Mouse (Mus musculus): Measurements from ENCODE around the gene Fhit.

DNA sequence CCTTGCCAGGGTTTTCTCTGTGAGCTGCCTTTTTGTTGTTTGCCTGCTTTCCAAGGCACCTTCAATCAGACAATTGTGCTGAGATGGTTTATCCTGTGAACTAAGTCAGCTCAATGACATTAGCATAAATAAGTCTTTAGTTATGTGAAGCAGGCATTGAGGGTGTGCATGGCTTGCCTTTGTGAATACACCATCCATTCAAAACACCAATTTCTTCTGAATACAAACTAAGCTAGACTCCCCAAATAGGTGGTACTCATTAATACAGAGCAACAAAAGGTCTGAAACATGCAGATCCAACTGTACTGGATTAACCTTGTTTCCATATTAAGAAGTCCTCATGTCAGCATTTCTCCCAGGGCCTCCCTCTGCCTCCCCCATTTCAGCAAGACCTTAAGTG, 1561.6 kb downstream of the Fhit start:
- TF ChIP-seq CTCF (IDR thresholded peaks at IDR 0.05; ENCODE audit: control insufficient read depth, insufficient read depth, low read length) (no peak), POLR2A (IDR thresholded peaks at IDR 0.05; ENCODE audit: borderline replicate concordance, control insufficient read depth, low read depth, low read length) (no peak)

Measured in bone marrow, adult 2 months (tissue).